Mouse (Mus musculus) stomach, postnatal 0 days (tissue): ENCODE measurements around the gene Duoxa1. TPM values are rescaled to one million over a fixed set of nuclear protein-coding genes. Genes with fewer than 3 reads are reported as not detected.

ENCODE experiments used
- ATAC-seq: fragments of 200-750 bp; cut with Nextera tagmentation; 2 replicates; pipeline ENCODE4 v1.8.0; 2017; ENCODE audit not compliant: low FRiP score, low TSS enrichment
- DNase-seq: peaks from one replicate; pipeline ENCODE4 v3.0.0-alpha.2; 2016; ENCODE audit warnings: low spot score
- H3K27ac ChIP-seq: fragments of 300-500 bp; sonication (generic); replicated peaks from 2 replicates; pipeline ENCODE4 v1.5.1; 2014; ENCODE audit warnings: mild to moderate bottlenecking, control low read depth
- H3K27me3 ChIP-seq: fragments of 300-500 bp; sonication (generic); 2 replicates; pipeline ENCODE4 v1.6.1; 2014; ENCODE audit warnings: low read length; ENCODE audit not compliant: control insufficient read depth, insufficient read depth
- H3K36me3 ChIP-seq: fragments of 300-500 bp; sonication (generic); 2 replicates; pipeline ENCODE4 v1.6.1; 2014; ENCODE audit warnings: low read length, mixed read lengths; ENCODE audit not compliant: control insufficient read depth, insufficient read depth
- H3K4me1 ChIP-seq: fragments of 300-500 bp; sonication (generic); replicated peaks from 2 replicates; pipeline ENCODE4 v1.6.1; 2014; ENCODE audit warnings: antibody characterized with exemption; ENCODE audit not compliant: control insufficient read depth, insufficient read depth
- H3K4me2 ChIP-seq: fragments of 300-500 bp; sonication (generic); replicated peaks from 2 replicates; pipeline ENCODE4 v1.6.1; 2014; ENCODE audit warnings: low read depth, mild to moderate bottlenecking, control low read depth, moderate library complexity
- H3K4me3 ChIP-seq: fragments of 300-500 bp; sonication (generic); 2 replicates; pipeline ENCODE4 v1.5.1; 2014; ENCODE audit warnings: low read depth, low read length, control low read depth
- H3K9ac ChIP-seq: fragments of 300-500 bp; sonication (generic); 2 replicates; pipeline ENCODE4 v1.6.1; 2014; ENCODE audit warnings: mild to moderate bottlenecking, low read length, control low read depth, mixed read lengths
- H3K9me3 ChIP-seq: fragments of 300-500 bp; sonication (generic); 2 replicates; pipeline ENCODE4 v1.6.1; 2016; ENCODE audit warnings: low read length; ENCODE audit not compliant: control insufficient read depth
- CTCF ChIP-seq: IDR thresholded peaks from 2 replicates; pipeline ENCODE4 v1.5.1; 2016; ENCODE audit warnings: antibody characterized with exemption, low read depth, mild to moderate bottlenecking, moderate library complexity
- EP300 ChIP-seq: optimal IDR thresholded peaks from 2 replicates; pipeline ENCODE3; 2016; ENCODE audit warnings: antibody characterized with exemption
- WGBS: fragments of 180-500 bp; shearing (Covaris S2); extraction: QIAGEN DNeasy Blood & Tissue Kit; methylation state at CpG from one replicate; pipeline ENCODE4 v1.1.7; 2014; 5-methylcytosine and 5-hydroxymethylcytosine counted together
- polyA plus RNA-seq: library from polyadenylated mRNA; unstranded; fragments of >200 nt; fragmentation: Nextera tagmentation; extraction: Ambion mirVana; gene quantifications from 2 replicates; pipeline ENCODE4 v1.2.1, GENCODE M21; 2015

The Duoxa1 gene
- polyA plus RNA-seq, 1 experiment from 2014 or later, result 17.3 TPM

- no peak for DNase-seq
- Histone ChIP-seq H3K4me3 (no peak overlapping the region), H3K27me3 (no peaks in the 10 kb centered on the region), H3K9me3 (no peaks in the 10 kb centered on the region), H3K27ac (no peak overlapping the region), H3K9ac (no peak overlapping the region), H3K36me3 (no peaks in the 10 kb centered on the region), H3K4me1 (no peaks in the 10 kb centered on the region), H3K4me2 (no peak overlapping the region)
- TF ChIP-seq EP300 (no peak), CTCF (no peak)
- no peak for ATAC-seq
- WGBS, result 50% methylated on average over 2 of the region's 2 CpGs
Measured at GRCm38 (mm10) chr2:122325361-122325760, 11.8 kb upstream of the Duoxa1 start.

GRCm38 (mm10) chr2:122324586-122324985 lies 11.1 kb upstream of the Duoxa1 start:
- DNase-seq, result no peak
- Histone ChIP-seq H3K4me3 (no peak overlapping the region), H3K9ac (no peak overlapping the region), H3K27ac (no peak overlapping the region), H3K4me2 (no peak overlapping the region), H3K9me3 (no peaks in the 10 kb centered on the region), H3K4me1 (no peaks in the 10 kb centered on the region), H3K27me3 (no peaks in the 10 kb centered on the region), H3K36me3 (no peaks in the 10 kb centered on the region)
- TF ChIP-seq EP300, result no peak
- TF ChIP-seq CTCF, result no peak
- WGBS, result 74% methylated on average over 3 of the region's 3 CpGs
- ATAC-seq, result no peak

GRCm38 (mm10) chr2:122323960-122324359 lies 10.4 kb upstream of the Duoxa1 start:
- H3K27ac ChIP-seq, result no peak overlapping the region
- ATAC-seq, result no peak
- H3K4me1 ChIP-seq, result no peaks in the 10 kb centered on the region
- no peak for DNase-seq
- H3K27me3 ChIP-seq, result no peaks in the 10 kb centered on the region
- no peaks in the 10 kb centered on the region for H3K36me3 ChIP-seq
- 49% methylated on average over 3 of the region's 3 CpGs for WGBS
- TF ChIP-seq EP300 (no peak), CTCF (no peak)
- no peak overlapping the region for H3K9ac ChIP-seq
- no peak overlapping the region for H3K4me2 ChIP-seq
- H3K9me3 ChIP-seq, result no peaks in the 10 kb centered on the region
- H3K4me3 ChIP-seq, result no peak overlapping the region

DNA sequence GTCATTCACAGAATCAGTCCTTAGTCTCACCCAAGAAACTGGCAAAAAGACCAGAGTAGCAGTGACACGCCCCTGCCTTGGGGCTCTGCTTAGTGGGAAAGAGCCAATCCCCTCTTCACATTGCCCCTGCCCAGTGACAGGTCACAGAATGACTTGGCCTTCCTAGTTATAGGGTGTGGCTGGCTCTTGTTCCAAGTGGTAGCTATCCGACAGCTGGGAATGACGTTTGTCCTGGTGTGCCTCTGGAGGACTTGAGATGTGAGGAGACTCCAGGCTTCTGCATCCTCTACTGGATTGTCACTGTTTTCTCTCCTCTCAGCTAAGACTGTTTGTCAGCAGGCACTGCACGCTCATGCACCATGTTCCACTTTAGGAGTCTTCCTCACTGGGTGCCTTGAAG lies 3.9 kb upstream of the Duoxa1 start:
- Histone ChIP-seq H3K27ac (no peak overlapping the region), H3K9ac (no peak overlapping the region), H3K36me3 (no peaks in the 10 kb centered on the region), H3K4me3 (no peak overlapping the region), H3K9me3 (no peaks in the 10 kb centered on the region), H3K4me2 (no peak overlapping the region), H3K27me3 (no peaks in the 10 kb centered on the region), H3K4me1 (no peaks in the 10 kb centered on the region; the same call in 1 of the 2 replicates)
- DNase-seq, result no peak
- 59% methylated on average over 4 of the region's 4 CpGs for WGBS
- TF ChIP-seq CTCF (no peak), EP300 (no peak)
- no peak for ATAC-seq

- no peak for DNase-seq
- H3K36me3 ChIP-seq, result no peaks in the 10 kb centered on the region
- H3K4me3 ChIP-seq, result no peak within 1 kb of the TSS
- H3K27me3 ChIP-seq, result no peaks in the 10 kb centered on the region
- no peak within 1 kb of the TSS for H3K9ac ChIP-seq
- H3K4me2 ChIP-seq, result no peak within 1 kb of the TSS
- TF ChIP-seq CTCF, result no peak
- TF ChIP-seq EP300, result no peak
- WGBS, result 87% methylated on average over 7 of the region's 7 CpGs
- H3K9me3 ChIP-seq, result no peaks in the 10 kb centered on the region
- H3K27ac ChIP-seq, result no peak within 1 kb of the TSS
- H3K4me1 ChIP-seq, result no peaks in the 10 kb centered on the region; the same call in 1 of the 2 replicates
- ATAC-seq, result no peak
Measured at GRCm38 (mm10) chr2:122315372-122315771, 1.8 kb upstream of the Duoxa1 start, which contains the start of gene Duox1. Gene Duox1, plus strand, starts transcription at chr2:122315672.

GRCm38 (mm10) chr2:122312722-122313417 lies 660 bp downstream of the Duoxa1 start:
- peak; percentile 75 for TF ChIP-seq CTCF
- no peak for TF ChIP-seq EP300
- DNase-seq, result peak; percentile 71
- no peaks in the 10 kb centered on the region for H3K27me3 ChIP-seq

More at GRCm38 (mm10) chr2:122312722-122313417, 660 bp downstream of the Duoxa1 start:
- ATAC-seq, result peak; percentile 51; the same call in 1 of the 2 replicates
- Histone ChIP-seq H3K9me3 (no peaks in the 10 kb centered on the region), H3K4me3 (peak overlapping the region; percentile 36), H3K36me3 (no peaks in the 10 kb centered on the region), H3K4me2 (peak overlapping the region; percentile 56), H3K4me1 (no peaks in the 10 kb centered on the region; the same call in 1 of the 2 replicates), H3K9ac (no peak overlapping the region), H3K27ac (peak overlapping the region; percentile 70)
- WGBS, result 2% methylated on average over 27 of the region's 27 CpGs
